Mouse (Mus musculus) limb, embryonic 14.5 days (tissue): ENCODE measurements around the gene Nedd9. TPM values are rescaled to one million over a fixed set of nuclear protein-coding genes. Genes with fewer than 3 reads are reported as not detected.

ENCODE experiments used
- ATAC-seq: fragments of 200-750 bp; cut with Nextera tagmentation; 2 replicates; pipeline ENCODE4 v1.8.0; 2017; ENCODE audit warnings: low read depth, moderate number of reproducible peaks, moderate TSS enrichment; ENCODE audit not compliant: low FRiP score
- DNase-seq: peaks from one replicate; pipeline ENCODE4 v3.0.0-alpha.2; 2015; ENCODE audit warnings: low spot score
- H3K27ac ChIP-seq: fragments of 300-500 bp; sonication (generic); replicated peaks from 2 replicates; pipeline ENCODE4 v1.5.1; 2014; ENCODE audit warnings: low read depth, mild to moderate bottlenecking, low read length, moderate library complexity, mixed read lengths
- H3K27me3 ChIP-seq: fragments of 300-500 bp; sonication (generic); 2 replicates; pipeline ENCODE4 v1.6.1; 2014; ENCODE audit warnings: low read length, mixed read lengths; ENCODE audit not compliant: control insufficient read depth, insufficient read depth
- H3K36me3 ChIP-seq: fragments of 300-500 bp; sonication (generic); 2 replicates; pipeline ENCODE4 v1.6.1; 2014; ENCODE audit warnings: mild to moderate bottlenecking, low read length, moderate library complexity, mixed read lengths; ENCODE audit not compliant: control insufficient read depth, insufficient read depth
- H3K4me1 ChIP-seq: fragments of 300-500 bp; sonication (generic); 2 replicates; pipeline ENCODE4 v1.6.1; 2014; ENCODE audit warnings: antibody characterized with exemption, low read length, mixed read lengths; ENCODE audit not compliant: control insufficient read depth, insufficient read depth
- H3K4me2 ChIP-seq: fragments of 300-500 bp; sonication (generic); replicated peaks from 2 replicates; pipeline ENCODE4 v1.6.1; 2014; ENCODE audit warnings: low read depth, mild to moderate bottlenecking, low read length, moderate library complexity; ENCODE audit not compliant: severe bottlenecking
- H3K4me3 ChIP-seq: fragments of 300-500 bp; sonication (generic); replicated peaks from 2 replicates; pipeline ENCODE4 v1.5.1; 2014; ENCODE audit warnings: low read length
- H3K9ac ChIP-seq: fragments of 300-500 bp; sonication (generic); 2 replicates; pipeline ENCODE4 v1.6.1; 2014; ENCODE audit warnings: mild to moderate bottlenecking, low read depth, low read length, moderate library complexity; ENCODE audit not compliant: severe bottlenecking
- H3K9me3 ChIP-seq: fragments of 300-500 bp; sonication (generic); 2 replicates; pipeline ENCODE4 v1.6.1; 2016; ENCODE audit warnings: low read length; ENCODE audit not compliant: control insufficient read depth
- POLR2A ChIP-seq: fragments of 200-500 bp; IDR thresholded peaks from 2 replicates; pipeline ENCODE4 v1.8.0; 2012; ENCODE audit warnings: inconsistent platforms, mild to moderate bottlenecking, moderate library complexity, borderline replicate concordance; ENCODE audit not compliant: insufficient read depth, insufficient read length; ENCODE audit errors: extremely low read depth
- WGBS: fragments of 180-500 bp; shearing (Covaris S2); extraction: QIAGEN DNeasy Blood & Tissue Kit; methylation state at CpG from one replicate; pipeline ENCODE4 v1.1.7; 2014; 5-methylcytosine and 5-hydroxymethylcytosine counted together
- polyA plus RNA-seq, 2 experiments: library from polyadenylated mRNA; depleted of rRNA in 1 of 2; stranded (reverse) in 1 of 2; unstranded in 1 of 2; fragments of >200 nt; fragmentation: Nextera tagmentation in 1 of 2; extraction: Ambion mirVana in 1 of 2; gene quantifications; 2 replicates each; pipeline versions ENCODE4 v1.2.1 to v1.2.3; 2012 to 2014

Nedd9 gene
- polyA plus RNA-seq, 2 experiments, result 23.5 to 41.5 TPM

DNA sequence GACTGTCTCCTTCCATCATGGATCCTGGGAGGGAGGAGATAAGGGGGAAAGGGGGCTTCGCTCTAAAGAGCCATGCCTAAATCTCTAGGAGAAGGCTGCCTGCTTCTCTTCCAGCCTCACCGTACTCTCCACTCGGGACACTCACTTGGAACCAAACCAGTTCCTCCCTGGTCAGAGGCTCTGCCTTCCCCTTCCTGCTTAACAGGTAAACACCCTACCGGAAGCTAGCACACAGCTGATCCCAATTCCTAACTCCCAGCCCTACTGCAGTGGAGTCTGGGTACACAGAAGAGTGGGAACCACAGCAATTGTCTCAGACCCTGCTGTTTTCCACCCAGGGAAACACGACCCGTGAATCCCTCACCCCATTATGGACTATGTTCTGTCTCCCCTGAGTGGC lies 191.3 kb downstream of the Nedd9 start:
- Histone ChIP-seq H3K4me3 (no peak overlapping the region), H3K9me3 (no peaks in the 10 kb centered on the region), H3K27me3 (no peaks in the 10 kb centered on the region), H3K36me3 (no peaks in the 10 kb centered on the region), H3K9ac (no peak overlapping the region), H3K4me2 (no peak overlapping the region), H3K27ac (no peak overlapping the region), H3K4me1 (no peaks in the 10 kb centered on the region)
- TF ChIP-seq POLR2A, result no peak
- no peak for DNase-seq
- ATAC-seq, result no peak
- WGBS, result 74% methylated on average over 6 of the region's 6 CpGs

DNA sequence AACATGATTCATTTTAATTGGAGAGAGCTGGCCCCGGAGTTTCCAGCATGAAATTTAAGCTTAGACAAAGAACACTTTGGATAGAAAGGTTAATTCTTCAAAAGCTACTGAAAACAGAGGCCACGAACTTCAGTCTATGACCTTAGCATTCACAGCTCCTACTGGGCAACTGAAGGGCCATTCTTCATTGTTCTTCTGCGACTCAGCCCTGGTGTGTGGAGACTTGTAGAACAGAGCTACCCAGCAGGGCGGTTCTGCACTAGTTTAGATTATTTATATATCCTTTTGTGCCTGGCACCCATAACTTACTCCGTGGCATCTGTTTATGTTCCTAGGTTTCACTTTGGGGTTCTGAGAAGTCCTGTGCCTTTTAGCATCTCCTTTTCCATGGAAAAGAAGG lies 193.6 kb downstream of the Nedd9 start:
- H3K4me3 ChIP-seq, result no peak overlapping the region
- H3K27me3 ChIP-seq, result no peaks in the 10 kb centered on the region
- H3K4me1 ChIP-seq, result no peaks in the 10 kb centered on the region
- no peak overlapping the region for H3K4me2 ChIP-seq
- WGBS, result 74% methylated on average over 5 of the region's 5 CpGs
- TF ChIP-seq POLR2A, result no peak
- ATAC-seq (no peak), DNase-seq (no peak)
- H3K9ac ChIP-seq, result no peak overlapping the region
- H3K9me3 ChIP-seq, result no peaks in the 10 kb centered on the region
- H3K36me3 ChIP-seq, result no peaks in the 10 kb centered on the region
- no peak overlapping the region for H3K27ac ChIP-seq

DNA sequence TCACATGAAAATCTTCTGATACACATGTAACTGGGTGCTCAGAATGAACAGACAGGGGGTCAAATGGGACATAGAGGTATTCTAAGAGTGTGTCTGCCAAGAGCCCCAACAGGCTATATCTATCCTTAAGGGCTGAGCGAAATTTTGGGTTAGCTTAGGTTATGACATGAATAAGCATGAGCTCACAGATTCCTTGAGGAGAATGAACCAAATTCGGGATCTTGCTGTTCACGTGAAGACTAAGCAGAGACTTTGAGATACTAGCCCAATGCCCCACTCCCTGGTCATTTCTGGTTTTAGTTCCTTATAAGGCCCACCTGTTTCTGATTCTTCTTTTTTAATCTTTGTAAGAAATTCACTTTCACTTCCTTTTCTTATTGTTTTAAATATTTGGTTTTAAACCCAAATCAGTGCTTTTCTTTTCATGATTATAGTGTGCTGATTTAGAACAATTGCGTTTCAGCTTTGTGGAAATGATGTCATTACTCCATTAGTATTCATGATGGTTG lies 195.6 kb downstream of the Nedd9 start:
- ATAC-seq (no peak), DNase-seq (no peak)
- Histone ChIP-seq H3K36me3 (no peaks in the 10 kb centered on the region), H3K27me3 (no peaks in the 10 kb centered on the region), H3K27ac (no peak overlapping the region), H3K9me3 (no peaks in the 10 kb centered on the region), H3K4me1 (no peaks in the 10 kb centered on the region), H3K9ac (no peak overlapping the region), H3K4me2 (no peak overlapping the region), H3K4me3 (no peak overlapping the region)
- TF ChIP-seq POLR2A, result no peak
- WGBS, result 83% methylated on average over 4 of the region's 4 CpGs

DNA sequence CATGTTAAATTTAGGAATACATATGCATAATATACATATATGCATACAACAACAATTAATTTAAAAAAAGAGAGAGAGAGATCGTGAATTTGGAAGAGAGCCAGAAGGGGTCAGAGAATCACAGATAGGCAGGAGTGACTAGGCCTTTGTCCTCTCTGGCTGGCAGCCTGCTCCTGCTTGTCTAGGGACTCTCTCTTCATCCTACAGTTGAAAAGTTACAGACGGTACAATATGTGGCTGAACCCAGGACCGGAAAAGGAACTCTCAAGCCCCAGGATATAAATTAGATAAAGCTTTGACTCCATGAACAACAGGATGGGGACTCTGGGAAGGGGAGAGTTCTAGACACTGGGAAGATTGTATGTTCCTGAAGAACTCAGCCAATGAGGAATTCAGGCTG lies 200.9 kb downstream of the Nedd9 start:
- H3K27ac ChIP-seq, result no peak overlapping the region
- no peak overlapping the region for H3K9ac ChIP-seq
- no peak overlapping the region for H3K4me2 ChIP-seq
- WGBS, result 89% methylated on average over 3 of the region's 3 CpGs
- H3K4me3 ChIP-seq, result no peak overlapping the region
- ATAC-seq (no peak), DNase-seq (no peak)
- H3K9me3 ChIP-seq, result no peaks in the 10 kb centered on the region
- H3K36me3 ChIP-seq, result no peaks in the 10 kb centered on the region
- no peak for TF ChIP-seq POLR2A
- no peaks in the 10 kb centered on the region for H3K4me1 ChIP-seq
- H3K27me3 ChIP-seq, result no peaks in the 10 kb centered on the region

DNA sequence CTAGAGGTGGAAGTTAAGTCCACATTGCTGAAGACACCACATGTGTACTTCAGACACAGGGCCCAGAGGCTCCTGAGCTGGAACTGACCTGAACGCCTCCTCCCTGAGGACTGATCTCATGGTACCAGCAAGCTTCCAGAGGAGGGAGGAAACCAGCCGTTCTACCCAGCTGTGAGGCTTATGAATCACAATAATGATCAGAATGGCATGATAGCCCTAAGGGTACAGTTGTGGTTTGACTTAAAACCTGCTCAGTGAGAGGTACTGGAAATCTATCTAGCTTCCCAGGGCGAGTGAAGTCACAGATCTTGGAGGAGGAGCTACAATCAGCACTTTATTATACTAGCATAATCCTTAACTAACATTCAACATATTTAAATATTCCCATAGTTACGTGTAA lies 201.7 kb downstream of the Nedd9 start:
- WGBS, result 55% methylated on average over 4 of the region's 4 CpGs
- no peak overlapping the region for H3K9ac ChIP-seq
- H3K27me3 ChIP-seq, result no peaks in the 10 kb centered on the region
- ATAC-seq (no peak), DNase-seq (no peak)
- H3K27ac ChIP-seq, result no peak overlapping the region
- H3K36me3 ChIP-seq, result no peaks in the 10 kb centered on the region
- H3K4me3 ChIP-seq, result no peak overlapping the region
- TF ChIP-seq POLR2A, result no peak
- H3K4me1 ChIP-seq, result no peaks in the 10 kb centered on the region
- no peaks in the 10 kb centered on the region for H3K9me3 ChIP-seq
- no peak overlapping the region for H3K4me2 ChIP-seq

DNA sequence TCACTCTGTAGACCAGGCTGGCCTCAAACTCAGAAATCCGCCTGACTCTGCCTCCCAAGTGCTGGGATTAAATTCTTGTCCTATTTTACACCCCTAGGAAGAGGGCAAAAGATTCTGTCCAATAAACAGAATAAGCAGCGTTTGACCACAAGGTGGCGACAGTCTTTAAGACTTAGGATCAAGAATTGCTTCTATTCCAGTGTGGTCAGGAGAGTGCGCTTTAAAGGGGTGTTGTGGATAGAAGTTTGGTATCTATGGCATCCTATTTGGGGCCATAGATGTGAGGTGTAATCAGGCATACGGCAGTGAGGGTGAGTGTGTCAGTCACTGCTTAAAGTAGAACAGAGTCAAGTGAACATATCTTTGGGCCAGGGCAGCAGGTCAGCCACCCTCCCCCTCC lies 203.9 kb downstream of the Nedd9 start:
- WGBS, result 27% methylated on average over 5 of the region's 5 CpGs
- Histone ChIP-seq H3K36me3 (no peaks in the 10 kb centered on the region), H3K9ac (no peak overlapping the region), H3K27me3 (no peaks in the 10 kb centered on the region), H3K4me1 (no peaks in the 10 kb centered on the region), H3K9me3 (no peaks in the 10 kb centered on the region), H3K27ac (no peak overlapping the region), H3K4me2 (no peak overlapping the region), H3K4me3 (no peak overlapping the region)
- DNase-seq (peak; percentile 88), ATAC-seq (no peak)
- no peak for TF ChIP-seq POLR2A
